In genomic region chr14:54379571-54379970, GRCm38 (mm10) we compare ENCODE assay signal across 19 mouse cellular contexts. TPM values are rescaled to one million over a fixed set of nuclear protein-coding genes. Genes with fewer than 3 reads are reported as not detected.
DNase-seq lines count a peak whose midpoint lies in the region; ATAC-seq lines count a peak whose summit lies in the region.
"Had no signal": no experiment of that assay in that cellular context is flagged by ENCODE, and none has a peak within 500 bp of the region (broad histone marks: within the 10 kb centered on the region; RNA-seq: fewer than 3 reads in every experiment).

No protein-coding gene starts in this region.

- H3K36me3 ChIP-seq in limb, embryonic 13.5 days: no peaks in the 10 kb centered on the region
- H3K36me3 ChIP-seq in limb, embryonic 10.5 days: no peaks in the 10 kb centered on the region
- no peaks in the 10 kb centered on the region for H3K36me3 ChIP-seq in forebrain, embryonic 16.5 days (ENCODE audit: control insufficient read depth, insufficient read depth)
- H3K36me3 ChIP-seq: embryonic facial prominence, embryonic 10.5 days; G1E; heart, embryonic 12.5 days; hindbrain, embryonic 10.5 days had no signal

- no peak overlapping the region for H3K4me2 ChIP-seq in limb, embryonic 13.5 days (replicated peaks)
- no peak overlapping the region for H3K4me2 ChIP-seq in forebrain, embryonic 16.5 days (ENCODE audit: low read length)
- H3K4me2 ChIP-seq: forebrain, embryonic 13.5 days; heart, embryonic 12.5 days; hindbrain, embryonic 14.5 days had no signal

- no peak overlapping the region for H3K4me3 ChIP-seq in limb, embryonic 13.5 days
- H3K4me3 ChIP-seq in limb, embryonic 10.5 days: no peak overlapping the region
- no peak overlapping the region for H3K4me3 ChIP-seq in forebrain, embryonic 16.5 days (replicated peaks; ENCODE audit: low read length)
- H3K4me3 ChIP-seq: embryonic facial prominence, embryonic 10.5 days; forebrain, embryonic 13.5 days; gastrocnemius, adult 2 months; heart, embryonic 12.5 days; hindbrain, embryonic 10.5 days had no signal

- peak; percentile 26; the same call in 1 of the 2 replicates for ATAC-seq in limb, embryonic 13.5 days (ENCODE audit: low FRiP score, low read depth)
- ATAC-seq in forebrain, embryonic 16.5 days: no peak
- ATAC-seq: forebrain, embryonic 13.5 days had no signal

- H3K27me3 ChIP-seq in limb, embryonic 13.5 days: no peaks in the 10 kb centered on the region
- no peaks in the 10 kb centered on the region for H3K27me3 ChIP-seq in limb, embryonic 10.5 days (ENCODE audit: low read depth, poor library complexity, severe bottlenecking)
- H3K27me3 ChIP-seq in forebrain, embryonic 16.5 days (replicated peaks; ENCODE audit: control insufficient read depth, insufficient read depth, low read length): no peaks in the 10 kb centered on the region
- H3K27me3 ChIP-seq: forebrain, embryonic 13.5 days; heart, embryonic 12.5 days had no signal

- WGBS in limb, embryonic 13.5 days: 64% methylated on average over 13 of the region's 13 CpGs
- 82% methylated on average over 13 of the region's 13 CpGs for WGBS in limb, embryonic 10.5 days
- WGBS in forebrain, embryonic 16.5 days: 82% methylated on average over 13 of the region's 13 CpGs

- H3K4me1 ChIP-seq in limb, embryonic 13.5 days: peaks cover 6% of the 10 kb centered on the region; the same call in 1 of the 2 replicates
- H3K4me1 ChIP-seq in limb, embryonic 10.5 days: peaks cover 6% of the 10 kb centered on the region
- no peaks in the 10 kb centered on the region for H3K4me1 ChIP-seq in forebrain, embryonic 16.5 days (replicated peaks; ENCODE audit: control insufficient read depth, insufficient read depth, low read length)
- H3K4me1 ChIP-seq: forebrain, embryonic 13.5 days had no signal

- H3K9me3 ChIP-seq in limb, embryonic 13.5 days: no peaks in the 10 kb centered on the region
- no peaks in the 10 kb centered on the region for H3K9me3 ChIP-seq in limb, embryonic 10.5 days (replicated peaks)
- H3K9me3 ChIP-seq in forebrain, embryonic 16.5 days (ENCODE audit: control insufficient read depth, low read length): no peaks in the 10 kb centered on the region
- H3K9me3 ChIP-seq: embryonic facial prominence, embryonic 10.5 days; forebrain, embryonic 13.5 days; G1E; heart, embryonic 12.5 days; hindbrain, embryonic 10.5 days had no signal

- no peak overlapping the region for H3K27ac ChIP-seq in limb, embryonic 13.5 days
- H3K27ac ChIP-seq in limb, embryonic 10.5 days: no peak overlapping the region
- H3K27ac ChIP-seq in forebrain, embryonic 16.5 days (ENCODE audit: low read length): no peak overlapping the region
- H3K27ac ChIP-seq: embryonic facial prominence, embryonic 10.5 days; forebrain, embryonic 13.5 days; gastrocnemius, adult 2 months; hindbrain, embryonic 14.5 days had no signal

- DNase-seq in limb, embryonic 10.5 days (ENCODE audit: low spot score): no peak
- peak; percentile 34 for DNase-seq in NIH3T3 (ENCODE audit: low read depth)
- DNase-seq in ZHBTc4 (ENCODE audit: low read depth, low spot score): peak; percentile 61
- no peak for DNase-seq in layer of hippocampus, adult 8-10 months (ENCODE audit: low spot score in 2 of 2)
- DNase-seq: adrenal gland, adult 8-10 months; adrenal gland, postnatal 36 days; cerebellum, adult 2 months; cerebellum, postnatal 10 days; gastrocnemius, adult 2 months; gastrocnemius, postnatal 25 days had no signal

- H3K9ac ChIP-seq in limb, embryonic 13.5 days: no peak overlapping the region
- no peak overlapping the region for H3K9ac ChIP-seq in forebrain, embryonic 16.5 days (replicated peaks; ENCODE audit: low read depth, low read length)
- H3K9ac ChIP-seq: forebrain, embryonic 13.5 days; heart, embryonic 12.5 days; hindbrain, embryonic 14.5 days had no signal

RNA-seq across cellular contexts. Expression of gene Oxa1l, which starts 18.9 kb away (rescaled TPM):
- 44.0 and 47.0 TPM in 2 replicates for polyA plus RNA-seq in limb, embryonic 13.5 days (2015; fragmentation: Nextera tagmentation; extraction: Ambion mirVana)
- 60.5 and 63.1 TPM in 2 replicates for polyA plus RNA-seq in limb, embryonic 10.5 days (2016; fragmentation: Nextera tagmentation; extraction: Ambion mirVana)
- polyA plus RNA-seq in forebrain, embryonic 16.5 days (2015; fragmentation: Nextera tagmentation; extraction: Ambion mirVana): 44.5 and 49.0 TPM in 2 replicates
- total RNA-seq in layer of hippocampus, adult 8-10 months (2022): 10 to 100 TPM; 50.0 to 56.6 (median 53.4) TPM

RNA-seq across cellular contexts. Expression of gene Slc7a7, which starts 38.0 kb away (rescaled TPM):
- polyA plus RNA-seq in limb, embryonic 13.5 days (2015; fragmentation: Nextera tagmentation; extraction: Ambion mirVana): 5.1 and 6.1 TPM in 2 replicates
- 2.3 and 3.1 TPM in 2 replicates for polyA plus RNA-seq in limb, embryonic 10.5 days (2016; fragmentation: Nextera tagmentation; extraction: Ambion mirVana)
- polyA plus RNA-seq in forebrain, embryonic 16.5 days (2015; fragmentation: Nextera tagmentation; extraction: Ambion mirVana): 3.9 and 4.9 TPM in 2 replicates
- 1 to 10 TPM; 2.0 to 6.5 (median 3.3) TPM for total RNA-seq in layer of hippocampus, adult 8-10 months (2022)

RNA-seq across cellular contexts. Expression of gene Mrpl52, which starts 47.1 kb away (rescaled TPM):
- polyA plus RNA-seq in limb, embryonic 13.5 days (2015; fragmentation: Nextera tagmentation; extraction: Ambion mirVana): 224 and 233 TPM in 2 replicates
- 198 and 219 TPM in 2 replicates for polyA plus RNA-seq in limb, embryonic 10.5 days (2016; fragmentation: Nextera tagmentation; extraction: Ambion mirVana)
- 229 and 239 TPM in 2 replicates for polyA plus RNA-seq in forebrain, embryonic 16.5 days (2015; fragmentation: Nextera tagmentation; extraction: Ambion mirVana)
- 100 to 1,000 TPM in 2 of 4 experiments, 10 to 100 TPM in 2; 88.3 to 116 (median 96.6) TPM for total RNA-seq in layer of hippocampus, adult 8-10 months (2022)

RNA-seq across cellular contexts. Expression of gene Mmp14, which starts 51.8 kb away (rescaled TPM):
- 198 and 204 TPM in 2 replicates for polyA plus RNA-seq in limb, embryonic 13.5 days (2015; fragmentation: Nextera tagmentation; extraction: Ambion mirVana)
- 68.3 and 84.7 TPM in 2 replicates for polyA plus RNA-seq in limb, embryonic 10.5 days (2016; fragmentation: Nextera tagmentation; extraction: Ambion mirVana)
- 49.4 and 62.3 TPM in 2 replicates for polyA plus RNA-seq in forebrain, embryonic 16.5 days (2015; fragmentation: Nextera tagmentation; extraction: Ambion mirVana)
- total RNA-seq in layer of hippocampus, adult 8-10 months (2022): 10 to 100 TPM; 10.3 to 16.0 (median 13.4) TPM
- total RNA-seq: granulocyte monocyte progenitor cell, adult 5-6 weeks had no signal

Comparison
In these comparisons a context has a peak if more than half of its experiments do, and no peak if none do; other contexts are left out.
1. DNase-seq: peak in NIH3T3 (single experiment) and ZHBTc4 (single experiment); none in limb, embryonic 10.5 days (single experiment) and layer of hippocampus, adult 8-10 months (0 of 2).